Mouse (Mus musculus) mouse embryonic stem cell (cell line): ENCODE results near the gene Dhx32.

Experiments
- in situ Hi-C, 2 experiments: fragments of 300-500 bp; cut with MboI; formaldehyde crosslinking; loops; 1 replicate in 1 of 2; 3 replicates in 1 of 2; pipeline ENCODE4 v1.14.3; 2019 to 2020; ENCODE audit warnings: low sequenced_read_pairs in 2 of 2, low pct_unique_long_range_greater_than_20kb in 1 of 2, mixed read lengths in 1 of 2; ENCODE audit not compliant: unreplicated experiment in 1 of 2

Gene Dhx32

GRCm38 (mm10) chr7:133684701-133685100 is 97.8 kb downstream of the Dhx32 start:
- in situ Hi-C loops = loop anchor here in 1 of 2 experiments (10.0 kb wide), 1 partner anchor 100 kb away; the partner anchor contains the start of gene Dhx32

GRCm38 (mm10) chr7:133684110-133684509 is 98.4 kb downstream of the Dhx32 start:
- in situ Hi-C loops = loop anchor here in 1 of 2 experiments (10.0 kb wide), 1 partner anchor 101 kb away; the partner anchor contains the start of gene Dhx32

DNA sequence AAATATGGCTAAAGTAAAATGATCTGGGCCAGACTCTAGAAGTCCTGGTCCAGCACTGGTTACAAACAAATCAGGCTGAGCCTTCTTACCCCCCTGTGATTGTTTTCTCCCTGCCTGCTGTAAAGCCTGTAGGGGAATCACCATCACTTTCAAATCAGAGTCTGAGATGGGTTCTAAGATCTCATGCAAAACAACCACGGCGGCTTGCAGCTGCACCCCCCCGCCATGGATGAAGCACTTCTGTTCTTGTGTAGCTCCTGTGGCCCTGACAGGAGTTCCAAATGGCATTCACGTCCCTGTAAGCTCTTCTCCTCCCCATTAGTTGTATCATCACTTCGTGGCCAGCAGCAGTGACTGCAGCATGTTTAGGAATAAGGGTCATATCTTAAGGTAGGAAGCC is 98.9 kb downstream of the Dhx32 start:
- in situ Hi-C loops = loop anchor here in 1 of 2 experiments (10.0 kb wide), 1 partner anchor 101 kb away; the partner anchor contains the start of gene Dhx32

DNA sequence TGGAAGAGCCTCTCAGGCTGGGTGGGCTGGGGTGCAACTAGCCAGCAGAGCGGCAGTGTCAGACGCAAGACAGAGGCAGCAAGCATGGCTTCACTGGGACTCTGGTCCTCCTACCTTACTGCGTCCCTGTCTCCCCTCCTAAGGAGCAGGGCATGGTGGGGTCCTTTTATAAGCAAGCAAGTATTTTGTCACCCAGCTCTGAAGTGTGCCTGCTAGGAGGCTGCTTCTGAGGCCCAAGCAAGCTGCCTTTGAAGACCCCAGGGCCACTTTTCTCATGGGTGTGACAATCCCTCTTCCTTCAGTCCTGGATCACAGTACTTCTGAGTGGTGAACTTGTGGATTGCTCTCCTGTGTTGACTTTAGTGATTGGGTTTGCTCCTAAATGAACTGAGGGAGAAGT is 102.6 kb downstream of the Dhx32 start, which contains the start of gene Mmp21:
Mmp21 (minus strand) TSS at position 101 of the 400 bp plus-strand sequence.
- in situ Hi-C loops = loop anchor here in 1 of 2 experiments (10.0 kb wide), 1 partner anchor 105 kb away; the partner anchor contains the start of gene Dhx32

DNA sequence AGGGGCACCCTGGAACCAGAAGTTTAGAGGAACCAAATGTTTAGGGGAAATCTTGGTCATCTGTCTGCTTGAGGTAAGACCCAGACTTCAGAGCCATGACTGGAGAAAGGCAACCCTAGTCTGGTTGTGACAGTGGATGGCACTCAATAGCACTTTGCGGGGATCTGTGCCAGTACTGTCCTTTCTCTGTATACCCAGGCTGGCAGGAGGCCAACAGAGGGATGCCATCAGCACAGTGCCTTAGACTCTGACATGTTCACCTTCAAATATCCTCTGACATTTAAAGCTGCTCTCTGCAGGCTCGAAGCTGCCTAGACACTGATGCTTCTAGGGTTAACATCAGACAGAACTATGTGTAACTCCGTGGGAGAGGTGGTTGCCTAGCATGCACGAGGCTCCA is 103.1 kb downstream of the Dhx32 start:
- in situ Hi-C loops = no loop called here

- in situ Hi-C loops = no loop called here
Measured at GRCm38 (mm10) chr7:133678716-133679115, 103.8 kb downstream of the Dhx32 start.

GRCm38 (mm10) chr7:133676002-133676401 is 106.5 kb downstream of the Dhx32 start:
- in situ Hi-C loops = no loop called here
